Mouse (Mus musculus) liver, embryonic 15.5 days (tissue): ENCODE data around the gene Ccnd3. TPM values are rescaled to one million over a fixed set of nuclear protein-coding genes. Genes with fewer than 3 reads are reported as not detected.
A peak's percentile ranks its signal among the peaks of the same experiment; 100 is the strongest.

ENCODE experiments used
- ATAC-seq: fragments of 200-750 bp; cut with Nextera tagmentation; 2 replicates; pipeline ENCODE4 v1.8.0; 2017; ENCODE audit warnings: moderate number of reproducible peaks, mild to moderate bottlenecking, moderate library complexity; ENCODE audit not compliant: insufficient read depth
- H3K27ac ChIP-seq: fragments of 300-500 bp; sonication (generic); replicated peaks from 2 replicates; pipeline ENCODE4 v1.5.1; 2015; ENCODE audit warnings: mild to moderate bottlenecking, inconsistent platforms
- H3K27me3 ChIP-seq: fragments of 300-500 bp; sonication (generic); 2 replicates; pipeline ENCODE4 v1.6.1; 2015; ENCODE audit warnings: mild to moderate bottlenecking, inconsistent platforms
- H3K36me3 ChIP-seq: fragments of 300-500 bp; sonication (generic); replicated peaks from 2 replicates; pipeline ENCODE4 v1.6.1; 2015; ENCODE audit warnings: moderate library complexity, mild to moderate bottlenecking, inconsistent platforms
- H3K4me1 ChIP-seq: fragments of 300-500 bp; sonication (generic); replicated peaks from 2 replicates; pipeline ENCODE4 v1.6.1; 2015; ENCODE audit warnings: inconsistent platforms
- H3K4me2 ChIP-seq: fragments of 300-500 bp; sonication (generic); 2 replicates; pipeline ENCODE4 v1.6.1; 2015; ENCODE audit warnings: moderate library complexity, mild to moderate bottlenecking, inconsistent platforms
- H3K4me3 ChIP-seq: fragments of 300-500 bp; sonication (generic); replicated peaks from 2 replicates; pipeline ENCODE4 v1.5.1; 2015; ENCODE audit warnings: mild to moderate bottlenecking, inconsistent platforms
- H3K9ac ChIP-seq: fragments of 300-500 bp; sonication (generic); 2 replicates; pipeline ENCODE4 v1.6.1; 2015; ENCODE audit warnings: moderate library complexity, mild to moderate bottlenecking, inconsistent platforms
- H3K9me3 ChIP-seq: fragments of 300-500 bp; sonication (generic); replicated peaks from 2 replicates; pipeline ENCODE4 v1.6.1; 2016; ENCODE audit warnings: inconsistent platforms
- WGBS: fragments of 180-500 bp; shearing (Covaris S2); methylation state at CpG from one replicate; pipeline ENCODE4 v1.1.7; 2015; ENCODE audit warnings: mixed read lengths; ENCODE audit not compliant: insufficient replicate concordance; 5-methylcytosine and 5-hydroxymethylcytosine counted together
- polyA plus RNA-seq: library from polyadenylated mRNA; unstranded; fragments of >200 nt; fragmentation: Nextera tagmentation; extraction: Ambion mirVana; gene quantifications from 2 replicates; pipeline ENCODE4 v1.2.1, GENCODE M21; 2015

Gene Ccnd3
- 422 and 473 TPM in 2 replicates for polyA plus RNA-seq

DNA sequence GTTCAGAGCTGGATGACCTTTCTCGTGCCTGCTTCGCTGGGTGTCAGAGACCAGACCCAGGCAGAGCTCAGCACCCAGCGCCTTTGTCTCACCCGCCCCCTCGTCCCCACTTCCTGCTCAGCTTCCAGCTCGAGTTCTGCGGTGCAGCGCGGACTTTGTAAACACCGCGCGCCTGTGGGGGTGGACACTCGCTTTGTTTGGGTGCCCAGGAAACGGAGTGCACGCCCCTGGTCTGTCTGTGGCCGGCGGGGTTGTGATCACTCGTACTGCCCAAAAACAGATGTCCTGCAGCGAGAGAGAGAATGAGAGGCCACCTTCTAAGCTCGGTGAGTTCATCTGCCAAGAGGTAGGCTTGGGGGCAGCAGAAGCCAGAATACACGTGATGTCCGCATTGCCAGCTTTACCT is at the start of gene Ccnd3:
TSS of gene Ccnd3 (plus strand) at position 111 of the 406 bp plus-strand sequence.
- 0 out of 2 replicates have a peak, but pooled peaks have one; percentile 1 for ATAC-seq
- under 1% methylated on average over 22 of the region's 22 CpGs for WGBS
- H3K27ac ChIP-seq, result peak within 1 kb of the TSS; percentile 77
- no peaks in the 10 kb centered on the region for H3K9me3 ChIP-seq
- peak within 1 kb of the TSS; percentile 62 for H3K9ac ChIP-seq
- peak within 1 kb of the TSS; percentile 53 for H3K4me3 ChIP-seq
- H3K27me3 ChIP-seq, result no peaks in the 10 kb centered on the region
- peak within 1 kb of the TSS; percentile 79 for H3K4me2 ChIP-seq
- H3K4me1 ChIP-seq, result peaks cover 82% of the 10 kb centered on the region
- H3K36me3 ChIP-seq, result peaks cover 12% of the 10 kb centered on the region

DNA sequence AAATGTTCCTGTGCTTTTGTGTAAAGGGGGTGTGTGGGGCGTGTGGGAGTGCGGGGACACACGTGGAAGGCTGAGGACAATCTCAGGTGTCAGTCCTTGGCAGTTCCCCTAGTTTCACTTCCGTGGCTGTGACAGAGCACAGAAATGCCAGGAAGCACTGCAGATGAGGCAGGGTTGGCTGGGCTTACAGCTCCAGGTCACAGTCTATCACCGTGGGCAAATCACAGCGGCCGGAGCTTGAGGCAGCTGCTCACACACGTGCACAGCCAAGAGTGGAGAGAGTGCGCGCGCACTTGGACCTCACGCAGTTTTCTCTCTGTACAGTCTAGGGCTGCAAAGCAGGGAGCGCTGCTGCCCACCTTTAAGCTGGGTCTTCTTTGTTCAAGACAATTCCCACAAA is 46.5 kb upstream of the Ccnd3 start:
- no peak overlapping the region for H3K4me2 ChIP-seq
- H3K27me3 ChIP-seq, result no peaks in the 10 kb centered on the region
- no peak for ATAC-seq
- H3K9ac ChIP-seq, result no peak overlapping the region
- no peak overlapping the region for H3K4me3 ChIP-seq
- WGBS, result 66% methylated on average over 13 of the region's 13 CpGs
- peaks cover 58% of the 10 kb centered on the region for H3K4me1 ChIP-seq
- H3K9me3 ChIP-seq, result no peaks in the 10 kb centered on the region
- H3K27ac ChIP-seq, result no peak overlapping the region
- no peaks in the 10 kb centered on the region for H3K36me3 ChIP-seq

DNA sequence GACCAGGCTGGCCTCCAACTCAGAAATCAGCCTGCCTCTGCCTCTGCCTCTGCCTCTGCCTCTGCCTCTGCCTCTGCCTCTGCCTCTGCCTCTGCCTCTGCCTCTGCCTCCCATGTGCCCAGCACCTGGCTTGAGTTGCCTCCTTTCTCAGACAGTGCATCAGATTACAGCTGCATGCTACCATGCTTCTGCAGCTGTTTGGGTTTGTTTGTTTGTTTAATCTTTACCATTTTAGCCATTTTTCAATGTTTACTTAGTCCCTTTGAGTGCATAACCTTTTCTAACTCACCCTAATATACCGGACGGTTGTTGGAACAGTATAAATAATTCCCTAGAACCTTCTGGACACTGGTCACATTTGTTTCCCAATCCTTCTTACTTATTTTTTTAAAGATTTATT is 45.9 kb upstream of the Ccnd3 start:
- H3K4me2 ChIP-seq, result no peak overlapping the region
- no peak overlapping the region for H3K9ac ChIP-seq
- H3K4me1 ChIP-seq, result peaks cover 58% of the 10 kb centered on the region
- H3K27me3 ChIP-seq, result no peaks in the 10 kb centered on the region
- ATAC-seq, result no peak
- no peak overlapping the region for H3K4me3 ChIP-seq
- no peaks in the 10 kb centered on the region for H3K36me3 ChIP-seq
- no peak overlapping the region for H3K27ac ChIP-seq
- 79% methylated on average over 2 of the region's 2 CpGs for WGBS
- no peaks in the 10 kb centered on the region for H3K9me3 ChIP-seq

DNA sequence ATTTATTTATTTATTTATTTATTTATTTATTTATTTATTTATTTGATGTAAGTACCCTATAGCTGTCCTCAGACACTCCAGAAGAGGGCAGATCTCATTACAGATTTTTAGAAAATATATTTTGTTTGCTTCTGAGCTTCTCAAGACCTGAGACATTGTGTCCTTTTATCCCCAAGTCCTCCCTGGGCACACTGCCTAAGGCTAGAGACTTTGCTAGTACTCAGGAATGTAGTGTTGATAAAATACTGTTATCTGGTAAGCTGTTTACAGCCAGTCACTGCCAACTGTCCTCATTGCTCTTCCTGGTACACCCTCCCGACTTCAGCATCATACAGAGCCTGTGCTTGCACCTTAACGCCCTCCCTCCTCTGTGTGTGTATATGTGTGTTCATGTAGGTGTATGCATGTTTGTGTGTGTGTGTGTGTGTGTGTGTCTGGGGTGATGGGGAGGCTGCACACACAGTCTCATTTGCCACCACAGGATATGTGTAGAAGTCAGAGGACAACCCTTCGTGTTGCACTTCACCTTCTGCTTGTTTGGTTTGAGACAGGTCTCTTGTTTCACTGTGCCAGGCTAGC is 45.4 kb upstream of the Ccnd3 start:
- WGBS, result 26% methylated on average over 3 of the region's 3 CpGs
- ATAC-seq, result no peak
- no peak overlapping the region for H3K4me2 ChIP-seq
- no peak overlapping the region for H3K27ac ChIP-seq
- H3K4me1 ChIP-seq, result peaks cover 58% of the 10 kb centered on the region
- no peaks in the 10 kb centered on the region for H3K27me3 ChIP-seq
- H3K36me3 ChIP-seq, result no peaks in the 10 kb centered on the region
- no peak overlapping the region for H3K4me3 ChIP-seq
- no peak overlapping the region for H3K9ac ChIP-seq
- H3K9me3 ChIP-seq, result no peaks in the 10 kb centered on the region

DNA sequence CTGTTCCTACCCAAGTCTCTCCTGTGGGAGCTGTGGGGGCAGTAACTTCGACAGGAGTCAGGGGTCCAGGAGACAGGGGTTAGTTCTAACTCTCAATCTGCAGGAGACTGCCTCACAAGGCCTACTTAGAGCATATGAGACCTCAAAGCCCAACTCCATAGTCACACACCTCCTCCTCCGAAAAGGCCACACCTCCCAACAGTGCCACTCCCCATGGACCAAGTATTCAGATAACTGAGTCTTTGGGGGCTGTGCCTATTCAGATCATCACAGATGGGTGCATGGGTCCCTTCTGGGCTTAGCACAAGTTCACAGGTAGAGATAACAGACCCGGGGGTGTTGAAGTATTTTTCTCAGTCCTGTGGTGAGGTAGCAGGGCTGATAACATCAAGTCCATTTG is 43.2 kb upstream of the Ccnd3 start:
- 35% methylated on average over 3 of the region's 3 CpGs for WGBS

DNA sequence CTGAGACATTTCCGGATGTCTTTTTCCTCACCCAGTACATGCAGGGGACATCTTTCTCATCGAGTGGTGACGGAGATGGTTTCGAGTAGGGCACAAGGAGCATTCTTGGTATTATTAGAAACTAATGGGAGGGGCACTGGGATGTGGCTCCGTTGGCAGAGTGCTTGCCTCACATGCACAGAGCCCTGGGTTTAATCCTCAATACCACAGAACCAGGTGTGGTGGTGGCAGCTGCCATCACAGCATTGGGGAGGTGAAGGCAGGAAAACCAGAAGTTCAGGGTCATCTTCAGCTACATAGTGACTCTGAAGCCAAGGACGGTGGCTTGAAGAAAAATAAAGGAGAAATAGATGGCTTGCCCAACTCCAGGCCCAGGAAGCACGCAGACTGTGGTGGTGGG is 42.6 kb upstream of the Ccnd3 start:
- peaks cover 20% of the 10 kb centered on the region; the same call in 1 of the 2 replicates for H3K27me3 ChIP-seq
- 67% methylated on average over 7 of the region's 7 CpGs for WGBS
- no peak overlapping the region for H3K4me2 ChIP-seq
- no peaks in the 10 kb centered on the region for H3K36me3 ChIP-seq
- H3K4me1 ChIP-seq, result peaks cover 57% of the 10 kb centered on the region
- no peak overlapping the region for H3K9ac ChIP-seq
- no peaks in the 10 kb centered on the region for H3K9me3 ChIP-seq
- peak overlapping the region; percentile 53; the same call in 1 of the 2 replicates for H3K27ac ChIP-seq
- ATAC-seq, result no peak
- no peak overlapping the region for H3K4me3 ChIP-seq

More for the DNA sequence above, 43.2 kb upstream of the Ccnd3 start:
- no peak for ATAC-seq
- Histone ChIP-seq H3K9me3 (no peaks in the 10 kb centered on the region), H3K9ac (no peak overlapping the region), H3K4me1 (peaks cover 62% of the 10 kb centered on the region), H3K36me3 (no peaks in the 10 kb centered on the region), H3K4me3 (no peak overlapping the region), H3K27me3 (peaks cover 15% of the 10 kb centered on the region; the same call in 1 of the 2 replicates), H3K27ac (no peak overlapping the region), H3K4me2 (no peak overlapping the region)

DNA sequence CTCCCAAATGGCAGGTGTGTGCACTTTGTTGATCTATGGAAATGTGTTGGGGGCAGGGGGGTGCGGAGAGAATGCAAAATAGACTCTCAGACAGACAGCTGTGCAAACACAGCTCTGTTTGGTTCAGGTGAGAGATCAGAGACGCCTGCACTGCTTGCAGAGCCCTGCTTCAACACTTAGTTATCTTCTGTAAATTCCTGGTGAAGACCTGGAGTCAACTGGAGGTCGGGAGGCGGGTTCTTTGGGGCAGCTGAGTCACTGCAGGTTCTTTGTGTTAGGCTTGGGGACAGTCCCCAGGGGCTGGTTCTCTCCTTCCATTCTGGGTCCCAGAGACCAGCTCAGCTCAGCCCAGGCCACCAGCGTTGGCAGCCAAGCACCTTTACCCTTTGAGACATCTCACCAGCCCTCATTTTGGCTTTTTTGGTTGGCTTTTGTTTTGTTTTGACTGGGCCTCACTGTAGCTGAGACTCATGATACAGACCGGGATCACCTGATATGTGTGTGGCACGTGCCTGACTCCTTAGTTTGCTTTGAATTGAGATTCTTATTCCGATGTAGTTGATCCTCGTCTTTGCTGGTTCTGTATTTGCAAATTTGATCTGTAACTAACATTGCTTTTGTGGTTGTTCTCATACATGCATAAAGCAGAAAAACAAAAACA is 42.0 kb upstream of the Ccnd3 start:
- 46% methylated on average over 9 of the region's 9 CpGs for WGBS
- Histone ChIP-seq H3K36me3 (no peaks in the 10 kb centered on the region), H3K4me1 (peaks cover 57% of the 10 kb centered on the region), H3K9ac (no peak overlapping the region), H3K27me3 (peaks cover 26% of the 10 kb centered on the region), H3K4me2 (no peak overlapping the region), H3K4me3 (no peak overlapping the region), H3K27ac (peak overlapping the region; percentile 53), H3K9me3 (no peaks in the 10 kb centered on the region)
- peak; percentile 31; the same call in 1 of the 2 replicates for ATAC-seq

DNA sequence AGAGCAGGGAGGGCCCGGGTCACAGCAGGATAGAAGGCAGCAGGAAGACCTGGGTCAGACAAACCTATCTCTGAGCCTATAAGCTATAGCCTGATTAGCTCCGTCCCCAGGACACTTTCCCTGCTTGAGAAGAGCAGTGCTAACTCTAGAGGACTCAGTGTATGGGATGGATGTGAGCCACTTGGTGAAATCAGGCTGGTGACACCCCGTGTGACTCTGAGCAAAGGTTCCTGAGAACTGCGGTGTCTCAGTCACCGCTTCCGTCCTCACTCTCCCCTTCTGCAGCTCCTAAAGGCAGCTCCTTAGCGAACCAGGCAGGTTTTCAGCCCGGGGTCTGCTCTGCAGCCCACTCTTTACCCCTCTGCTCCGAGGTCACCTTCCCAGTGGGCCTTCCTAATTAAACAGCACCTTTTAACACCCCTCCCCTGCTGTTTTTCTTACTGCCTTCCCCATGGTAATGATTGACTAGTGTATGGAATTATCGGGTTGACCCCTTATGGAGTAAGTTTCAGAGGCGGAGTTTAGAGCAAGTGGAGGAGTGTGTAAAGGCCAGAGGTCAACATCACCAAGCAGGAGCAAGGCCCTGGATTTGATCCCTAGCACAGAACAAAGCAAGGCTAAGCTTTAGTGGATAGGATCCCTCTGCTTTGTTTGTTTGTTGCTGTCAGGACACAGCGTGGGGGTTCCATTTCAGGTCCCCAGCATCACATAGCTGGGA is 40.4 kb upstream of the Ccnd3 start:
- H3K27me3 ChIP-seq, result peaks cover 42% of the 10 kb centered on the region

DNA sequence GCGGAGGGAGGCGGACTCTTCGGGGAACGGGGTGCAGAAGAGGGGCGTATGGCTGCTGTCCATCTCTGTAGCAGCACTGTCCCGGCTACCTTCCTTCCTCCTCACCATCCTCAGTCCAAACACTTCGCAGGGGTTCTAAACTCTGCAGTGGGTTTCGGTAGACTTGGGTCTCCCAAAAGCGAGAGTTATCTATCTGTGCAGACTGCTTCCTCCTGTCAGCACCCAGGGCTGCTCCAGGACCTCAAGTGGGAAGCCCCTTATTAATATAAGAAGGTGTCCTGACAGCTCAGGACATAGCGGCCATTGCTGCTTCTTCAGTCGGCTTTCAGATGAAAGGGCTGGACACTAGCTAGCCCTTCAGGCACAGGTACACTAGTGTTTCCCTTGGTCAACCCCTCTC is 39.8 kb upstream of the Ccnd3 start:
- ATAC-seq, result 0 out of 2 replicates have a peak, but pooled peaks have one; percentile 2
- Histone ChIP-seq H3K9ac (no peak overlapping the region), H3K4me3 (no peak overlapping the region), H3K9me3 (no peaks in the 10 kb centered on the region), H3K27me3 (peaks cover 46% of the 10 kb centered on the region), H3K36me3 (no peaks in the 10 kb centered on the region), H3K4me2 (no peak overlapping the region), H3K4me1 (peaks cover 58% of the 10 kb centered on the region), H3K27ac (peak overlapping the region; percentile 41; the same call in 1 of the 2 replicates)
- 63% methylated on average over 11 of the region's 11 CpGs for WGBS

More for the DNA sequence above, 40.4 kb upstream of the Ccnd3 start:
- peak overlapping the region; percentile 65 for H3K27ac ChIP-seq
- peaks cover 64% of the 10 kb centered on the region for H3K4me1 ChIP-seq
- peak; percentile 67 for ATAC-seq
- H3K9me3 ChIP-seq, result no peaks in the 10 kb centered on the region
- no peak overlapping the region for H3K9ac ChIP-seq
- H3K4me3 ChIP-seq, result no peak overlapping the region
- no peak overlapping the region for H3K4me2 ChIP-seq
- H3K36me3 ChIP-seq, result no peaks in the 10 kb centered on the region
- 55% methylated on average over 12 of the region's 12 CpGs for WGBS

DNA sequence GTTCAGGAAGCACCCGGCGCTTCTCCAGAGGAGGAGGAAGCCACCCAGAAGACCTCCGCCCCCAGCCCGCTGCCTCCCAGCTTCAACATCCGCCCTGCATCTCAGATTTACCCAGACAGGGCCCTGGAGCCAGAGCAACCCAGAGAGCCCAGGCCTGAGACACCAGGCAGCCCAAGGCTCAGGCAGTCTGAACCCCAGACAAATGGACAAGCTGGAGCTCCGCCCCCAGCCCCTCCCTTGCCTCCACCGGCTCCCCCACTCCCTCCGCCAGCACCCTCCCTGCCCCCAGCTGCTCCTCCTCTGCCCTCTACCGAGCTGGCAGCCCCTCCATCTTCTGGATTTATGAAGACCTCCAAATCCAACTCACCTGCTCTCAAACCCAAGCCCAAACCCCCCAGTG is 38.6 kb upstream of the Ccnd3 start:
- no peak overlapping the region for H3K4me3 ChIP-seq
- no peak overlapping the region for H3K27ac ChIP-seq
- H3K4me1 ChIP-seq, result peaks cover 55% of the 10 kb centered on the region
- no peak overlapping the region for H3K4me2 ChIP-seq
- no peak overlapping the region for H3K9ac ChIP-seq
- 49% methylated on average over 9 of the region's 9 CpGs for WGBS
- peaks cover 46% of the 10 kb centered on the region for H3K27me3 ChIP-seq
- H3K9me3 ChIP-seq, result no peaks in the 10 kb centered on the region
- no peak for ATAC-seq
- no peaks in the 10 kb centered on the region for H3K36me3 ChIP-seq

DNA sequence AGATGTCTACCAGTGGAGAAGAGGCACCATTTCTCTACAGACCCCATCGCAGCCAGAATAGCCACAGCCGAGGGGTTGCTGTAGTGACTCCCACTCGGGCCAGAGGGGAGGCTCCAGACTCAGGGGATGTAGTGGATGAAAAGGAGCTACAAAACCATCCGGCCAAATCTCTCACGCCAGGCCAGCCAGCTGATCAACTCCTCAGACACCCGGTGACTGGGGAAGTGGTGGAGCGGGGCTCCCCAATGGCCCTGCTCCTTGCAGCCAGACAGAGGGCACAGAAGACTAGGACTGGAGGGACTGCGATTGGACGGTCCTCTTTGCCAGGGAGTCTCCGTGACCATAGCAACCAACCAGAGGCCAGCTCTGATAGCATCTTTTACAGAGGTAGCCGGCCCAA is 37.2 kb upstream of the Ccnd3 start:
- Histone ChIP-seq H3K4me2 (no peak overlapping the region), H3K27me3 (peaks cover 46% of the 10 kb centered on the region), H3K36me3 (no peaks in the 10 kb centered on the region), H3K27ac (no peak overlapping the region), H3K4me1 (peaks cover 45% of the 10 kb centered on the region), H3K9me3 (no peaks in the 10 kb centered on the region), H3K9ac (no peak overlapping the region), H3K4me3 (no peak overlapping the region)
- no peak for ATAC-seq
- WGBS, result 62% methylated on average over 11 of the region's 11 CpGs
